Mouse (Mus musculus) brain, embryonic 18.5 days (tissue): Measurements from ENCODE around the gene Rnase4.

Experiments
- DNase-seq: peaks from one replicate; pipeline ENCODE4 v3.0.0-alpha.2; 2012; ENCODE audit warnings: low read depth, low spot score

Gene Rnase4

DNA sequence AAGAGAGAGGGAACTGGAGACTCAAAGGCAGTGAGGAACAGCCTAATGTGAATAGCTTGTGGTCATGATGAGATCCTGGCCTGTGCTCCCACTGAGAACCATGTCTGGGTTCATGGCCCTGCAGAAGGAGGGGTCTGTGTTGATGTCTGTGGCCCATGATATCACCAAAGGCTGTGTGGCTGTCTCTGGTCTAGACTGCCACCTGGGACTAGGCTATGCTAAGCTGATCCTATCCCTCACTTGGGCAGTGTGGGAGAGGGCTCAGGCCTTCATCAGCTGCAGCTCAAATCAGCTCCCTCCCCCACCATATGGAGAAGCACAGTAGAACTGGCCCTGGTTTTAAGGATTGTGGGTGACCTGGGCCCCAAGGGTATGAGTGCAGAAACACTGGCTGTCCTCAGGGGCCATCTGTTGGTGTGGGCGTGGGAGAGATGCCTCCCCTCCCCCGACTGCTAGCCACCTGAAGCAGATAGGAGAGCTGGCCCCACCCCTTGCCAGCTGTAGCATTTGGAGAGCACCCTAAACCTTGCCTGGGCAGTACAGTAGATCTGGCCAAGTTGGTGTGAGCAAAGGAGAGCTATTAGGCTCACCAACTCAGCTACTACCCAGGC lies 36.9 kb downstream of the Rnase4 start:
- DNase-seq: no peak

DNA sequence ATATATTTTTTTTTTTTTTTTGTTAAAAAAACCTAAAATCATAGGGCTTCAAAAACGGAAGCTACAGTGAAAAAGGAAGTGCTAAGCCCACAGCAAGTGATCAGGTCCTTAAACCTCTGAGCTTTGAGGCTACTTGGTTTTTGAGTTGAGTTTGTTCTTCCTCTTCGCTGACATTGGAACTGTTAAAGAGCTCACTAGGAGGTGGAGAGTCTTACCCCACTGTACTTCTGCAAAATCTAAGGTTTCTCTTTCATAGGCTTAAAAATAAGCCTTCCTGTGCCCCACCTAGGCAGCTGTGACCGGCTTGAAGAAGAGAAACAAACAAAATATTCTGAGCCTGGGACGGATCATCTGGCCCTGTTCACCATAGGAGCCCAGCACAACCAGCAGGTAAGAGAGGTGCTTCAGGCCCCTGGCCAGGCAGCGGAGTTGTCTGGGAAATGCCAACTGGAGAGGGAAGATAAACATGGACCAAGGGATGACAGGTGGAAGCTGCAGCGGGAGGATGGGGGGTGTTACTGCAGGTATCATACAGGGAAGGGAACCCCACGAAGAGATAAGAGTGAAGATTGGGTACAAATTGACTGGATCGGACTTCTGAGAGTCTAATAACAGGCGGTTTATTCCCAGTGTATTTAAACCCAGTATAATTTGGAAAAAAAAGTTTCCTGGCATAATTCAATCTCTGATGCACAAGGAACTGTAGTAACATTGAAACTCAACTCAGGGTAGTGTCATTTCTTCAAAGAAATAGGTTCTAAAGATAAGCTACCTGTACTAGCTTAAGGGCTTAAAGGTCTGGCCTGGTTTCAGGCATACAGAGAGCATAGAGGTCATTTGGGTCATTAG lies 38.1 kb downstream of the Rnase4 start:
- DNase-seq: no peak

DNA sequence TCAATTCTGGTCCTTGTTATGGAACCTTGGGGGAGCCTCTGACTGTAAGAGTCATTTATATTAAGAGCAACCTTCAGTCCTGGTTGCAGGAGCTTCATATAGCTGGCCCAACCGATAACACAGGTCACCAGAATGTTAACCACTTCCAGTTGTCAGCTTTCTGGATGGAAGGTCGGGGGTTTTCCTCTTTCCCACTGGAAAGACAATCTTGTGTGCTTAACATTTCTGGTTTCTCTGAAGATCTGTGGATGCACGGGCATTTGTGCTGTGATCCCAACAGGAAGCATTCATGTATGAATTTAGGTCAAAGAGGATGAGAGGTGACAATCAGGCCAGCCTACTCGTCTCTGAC lies 38.7 kb downstream of the Rnase4 start:
- no peak for DNase-seq

DNA sequence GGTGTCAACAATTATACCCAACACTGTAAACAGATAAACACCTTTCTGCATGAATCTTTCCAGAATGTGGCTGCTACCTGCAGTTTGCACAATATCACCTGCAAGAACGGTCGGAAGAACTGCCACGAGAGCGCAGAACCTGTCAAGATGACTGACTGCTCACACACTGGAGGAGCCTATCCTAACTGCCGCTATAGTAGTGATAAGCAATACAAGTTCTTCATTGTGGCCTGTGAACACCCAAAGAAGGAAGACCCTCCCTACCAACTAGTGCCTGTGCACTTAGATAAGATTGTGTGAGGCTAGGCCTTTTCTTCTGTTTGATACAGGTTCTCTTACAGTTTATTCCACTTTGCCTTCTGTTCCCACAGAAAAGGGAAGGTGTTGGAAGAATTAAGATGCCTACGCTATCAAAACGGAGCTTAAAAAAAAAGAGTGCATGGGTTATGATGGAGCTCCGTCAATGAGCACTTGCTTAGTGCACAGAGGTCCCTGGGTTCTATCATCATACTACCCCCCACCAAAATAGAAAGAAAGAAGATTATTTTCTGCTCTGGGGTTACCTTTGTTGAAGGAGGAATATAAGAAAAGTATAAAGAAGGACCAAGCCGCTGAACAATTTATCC lies 39.6 kb downstream of the Rnase4 start:
- no peak for DNase-seq

DNA sequence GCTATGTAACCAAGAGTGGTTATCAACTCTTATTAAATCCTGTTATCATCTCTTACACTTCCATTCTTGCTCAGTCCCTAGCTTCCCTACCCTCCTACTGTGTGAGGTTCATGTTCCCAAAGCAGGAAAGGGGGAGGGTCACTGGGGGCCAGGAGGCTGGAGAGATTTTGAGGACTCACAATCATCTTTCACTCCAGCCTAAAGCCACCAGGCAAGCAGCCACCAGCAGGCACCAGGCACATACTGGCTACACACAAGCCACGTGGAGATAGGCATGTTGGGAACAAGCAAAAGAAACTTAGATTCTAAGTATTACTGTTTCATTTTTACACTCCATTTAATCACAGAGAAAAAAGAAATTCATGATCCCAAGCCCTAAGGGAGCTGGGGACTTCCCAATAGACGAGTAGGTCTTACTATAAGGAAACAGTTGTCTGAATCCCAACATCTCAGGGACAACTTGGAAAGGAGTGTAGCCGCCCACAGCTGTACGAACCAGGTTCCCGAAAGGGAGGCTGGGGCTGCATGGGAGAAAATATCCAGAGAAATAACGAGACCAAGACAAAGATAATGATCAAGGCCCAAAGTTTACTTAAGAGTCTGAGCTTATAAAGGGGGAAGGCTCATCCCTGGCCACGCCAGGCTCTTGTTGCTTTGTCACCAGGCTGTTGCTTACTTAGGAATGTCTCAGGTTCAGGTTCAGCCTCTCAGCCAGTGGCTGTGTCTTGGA lies 40.4 kb downstream of the Rnase4 start:
- no peak for DNase-seq

DNA sequence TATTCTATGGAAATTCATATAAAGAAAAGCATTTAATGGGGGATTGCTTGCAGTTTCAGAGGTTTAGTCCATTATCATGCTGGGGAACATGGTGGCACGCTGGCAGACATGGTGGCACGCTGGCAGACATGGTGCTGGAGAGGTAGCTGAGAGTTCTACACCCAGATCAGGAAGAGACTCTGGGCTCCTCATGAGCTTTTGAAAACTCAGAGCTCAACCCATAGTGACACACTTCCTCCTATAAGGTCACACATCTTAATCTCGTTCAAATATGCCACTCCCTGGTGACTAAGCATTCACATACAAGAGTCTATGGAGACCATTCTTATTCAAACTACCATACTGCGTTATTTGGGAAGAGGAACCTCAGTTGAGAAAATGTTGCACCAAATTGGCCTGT lies 41.5 kb downstream of the Rnase4 start:
- no peak for DNase-seq

DNA sequence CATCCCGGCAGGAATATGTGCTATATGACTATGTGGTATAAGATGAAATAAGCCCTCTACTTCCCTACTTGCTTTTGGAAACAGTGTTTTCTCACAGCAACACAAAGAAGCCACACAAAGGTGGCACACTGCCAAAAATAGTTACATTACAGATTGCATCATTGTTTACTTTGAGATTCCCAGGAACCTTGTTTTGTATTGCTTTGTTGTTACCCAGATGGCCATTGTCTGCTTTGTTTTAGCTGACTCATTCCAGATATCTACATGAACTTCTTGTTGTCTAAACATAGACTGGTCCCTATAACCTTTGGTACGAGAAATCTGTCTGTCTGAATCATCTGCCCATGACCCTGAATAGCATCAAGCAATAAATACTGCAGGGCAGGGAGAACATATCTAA lies 49.5 kb downstream of the Rnase4 start:
- DNase-seq: no peak

DNA sequence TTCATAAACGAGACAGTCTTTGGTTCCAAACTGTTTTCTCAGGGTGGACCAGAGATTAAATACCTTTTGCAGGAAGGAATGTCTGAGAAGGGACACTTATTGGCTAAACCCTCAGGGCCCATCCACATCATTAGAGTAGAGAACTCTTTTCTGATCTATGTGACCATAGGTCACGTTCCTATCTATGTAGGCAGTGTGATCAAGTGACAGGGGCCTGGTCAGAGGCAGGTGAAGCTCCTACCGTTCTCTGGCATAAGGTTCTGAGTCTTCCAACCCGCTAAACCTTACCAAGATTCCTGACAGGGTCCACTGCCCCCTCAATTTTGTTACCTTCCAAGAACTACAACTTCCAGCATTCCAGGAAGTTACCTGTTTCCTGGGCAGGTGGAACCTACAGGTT lies 51.2 kb downstream of the Rnase4 start:
- no peak for DNase-seq

DNA sequence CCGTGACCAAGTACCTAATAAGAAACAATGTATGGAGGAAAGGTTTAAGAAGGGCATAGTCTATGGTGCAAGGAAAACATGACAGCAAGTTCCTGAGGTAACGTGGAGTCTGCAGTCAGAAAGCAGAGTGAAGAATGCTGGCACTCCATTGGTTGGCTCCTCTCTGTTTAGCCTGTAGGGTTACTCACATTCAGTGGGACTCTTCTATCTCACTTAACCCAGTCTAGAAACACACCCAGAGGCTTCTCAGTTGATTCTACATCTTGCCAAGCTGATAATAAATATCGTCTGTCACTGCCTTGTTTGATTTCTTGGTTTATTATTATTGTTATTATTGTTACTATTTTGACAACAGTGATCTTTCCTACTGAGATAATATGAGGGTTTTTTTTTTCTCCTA lies 51.7 kb downstream of the Rnase4 start:
- DNase-seq: no peak

DNA sequence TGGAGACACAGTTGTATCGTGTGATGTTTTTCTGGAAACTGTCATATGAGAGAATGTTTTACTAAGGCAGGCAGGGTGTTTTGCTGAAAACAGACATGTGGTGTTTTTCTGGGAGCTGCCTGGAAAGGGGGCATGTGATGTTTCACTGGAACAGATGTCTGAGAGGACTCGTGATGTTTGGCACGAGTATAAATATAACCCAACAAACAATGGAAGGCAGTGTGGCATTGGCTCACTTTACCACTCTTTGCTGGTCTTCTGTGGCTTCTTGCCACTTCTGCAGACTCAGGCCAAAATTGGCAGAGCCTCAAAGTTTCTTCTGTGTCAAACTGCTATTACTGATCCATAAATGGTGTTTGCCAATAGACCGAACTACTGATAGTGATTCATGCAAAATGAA lies 52.4 kb downstream of the Rnase4 start:
- no peak for DNase-seq

DNA sequence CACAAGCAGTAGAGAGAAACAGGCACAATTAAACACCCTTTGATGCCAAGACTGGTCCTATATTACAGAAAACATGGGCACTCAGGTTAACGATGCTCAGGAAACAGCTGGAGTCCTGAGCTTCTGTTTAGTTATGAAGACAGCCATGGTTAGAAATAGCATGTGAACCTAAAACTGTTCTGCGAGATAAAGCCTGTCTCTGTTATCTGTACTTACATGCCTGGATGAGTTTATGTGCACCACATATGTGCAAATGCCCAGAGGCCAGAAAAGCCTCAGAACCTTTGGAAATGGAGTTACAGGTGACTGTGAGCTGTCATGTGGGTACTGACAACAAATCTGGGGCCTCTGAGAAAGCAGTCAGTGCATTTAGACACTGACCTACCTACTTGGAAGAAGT lies 53.1 kb downstream of the Rnase4 start:
- no peak for DNase-seq

DNA sequence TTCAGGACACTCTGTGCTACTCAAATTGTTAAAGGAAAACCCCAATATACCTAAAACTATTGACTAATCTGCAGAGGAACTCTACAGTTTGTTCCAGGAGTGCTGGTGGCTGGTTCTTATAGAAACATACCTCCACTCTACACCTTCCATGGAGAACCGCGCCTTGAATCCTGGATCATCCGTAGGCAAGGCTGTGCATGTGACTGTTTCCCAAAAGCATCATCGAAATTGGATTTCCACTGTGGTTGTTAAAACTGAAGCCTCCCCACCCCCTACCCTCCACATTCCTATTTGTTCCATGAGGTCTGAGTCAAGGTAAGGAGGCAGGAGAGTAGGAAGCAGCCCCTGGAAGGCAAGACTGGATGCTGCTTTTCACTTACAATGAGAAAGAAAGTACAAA lies 53.6 kb downstream of the Rnase4 start:
- no peak for DNase-seq

DNA sequence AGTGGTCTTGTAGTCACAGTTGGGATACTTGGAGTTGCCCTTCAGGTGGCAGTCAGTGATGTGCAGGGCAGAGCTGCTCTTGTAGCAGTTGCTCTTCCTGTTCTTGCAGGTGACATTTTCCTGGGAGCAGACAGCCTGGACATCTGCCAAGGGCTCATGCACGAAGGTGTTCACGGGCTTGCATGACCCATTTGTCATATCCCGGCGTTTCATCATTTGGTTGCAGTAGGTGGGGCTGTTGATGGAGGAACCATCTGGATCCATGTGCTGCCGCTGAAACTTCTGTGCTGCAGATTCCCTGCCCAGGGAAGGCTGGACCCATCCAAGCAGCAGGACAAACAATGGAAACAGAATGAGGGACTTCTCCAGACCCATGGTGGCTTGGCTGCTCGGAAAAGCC lies 54.6 kb downstream of the Rnase4 start:
- no peak for DNase-seq

DNA sequence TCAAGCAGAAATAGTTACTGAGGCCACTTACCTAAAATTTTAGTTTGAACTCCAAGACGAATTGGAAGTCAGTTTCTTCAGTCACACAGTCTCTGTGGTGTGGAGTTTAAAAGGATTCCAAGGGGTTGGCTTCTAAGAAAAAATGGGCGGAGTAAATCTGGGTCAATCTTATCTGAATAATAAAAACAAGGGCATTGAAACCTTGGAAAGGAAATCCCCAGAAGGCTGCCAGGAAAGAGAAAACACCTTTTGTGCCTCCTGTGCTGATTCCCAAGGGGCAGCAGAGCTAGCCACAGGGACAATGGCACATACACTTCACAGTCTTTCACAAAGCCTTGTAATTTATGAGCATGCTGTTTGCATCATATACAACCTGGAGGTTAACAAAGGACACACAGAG lies 55.8 kb downstream of the Rnase4 start, which contains the start of gene Rnase1:
Gene Rnase1, minus strand, starts transcription at position 101 of the 400 bp plus-strand sequence.
- no peak for DNase-seq

DNA sequence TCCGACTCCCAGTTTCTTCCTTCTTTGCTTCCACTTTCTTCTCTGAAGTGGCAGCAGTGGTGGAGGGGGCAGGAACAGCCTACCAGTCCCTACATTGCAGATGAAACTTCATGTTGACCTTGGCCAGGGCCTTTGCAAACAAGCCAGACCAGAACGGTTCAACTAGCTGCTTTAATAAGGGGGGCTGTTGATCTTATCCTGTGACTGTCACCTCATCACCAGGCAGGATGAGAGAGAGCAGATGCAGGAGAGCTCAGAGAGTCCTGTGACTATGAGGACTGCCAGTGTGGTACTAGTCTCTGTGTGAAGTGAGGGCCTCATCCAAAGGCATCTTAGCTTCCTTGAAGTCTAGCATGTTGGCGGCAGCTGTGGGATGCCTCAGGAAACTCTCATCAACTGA lies 57.1 kb downstream of the Rnase4 start:
- DNase-seq: no peak

DNA sequence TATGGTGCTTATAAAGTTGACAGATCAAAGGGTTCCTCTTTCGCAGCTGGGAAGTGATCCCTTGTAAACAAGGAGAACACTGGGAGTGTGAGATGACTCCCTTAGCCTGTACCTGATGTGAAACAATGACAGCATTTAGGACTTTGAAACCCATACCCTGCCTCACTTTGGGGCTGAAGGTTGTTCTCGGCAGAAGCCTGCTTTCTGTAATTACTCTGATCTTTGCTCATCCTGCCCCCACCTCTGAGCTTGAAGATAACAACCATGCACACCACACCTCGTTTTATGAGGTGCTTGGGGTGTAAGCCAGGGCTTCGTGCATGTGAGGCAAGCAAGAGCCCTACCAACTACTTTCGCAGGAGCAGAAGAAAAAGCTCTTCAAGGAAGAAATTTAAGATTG lies 58.3 kb downstream of the Rnase4 start:
- no peak for DNase-seq

DNA sequence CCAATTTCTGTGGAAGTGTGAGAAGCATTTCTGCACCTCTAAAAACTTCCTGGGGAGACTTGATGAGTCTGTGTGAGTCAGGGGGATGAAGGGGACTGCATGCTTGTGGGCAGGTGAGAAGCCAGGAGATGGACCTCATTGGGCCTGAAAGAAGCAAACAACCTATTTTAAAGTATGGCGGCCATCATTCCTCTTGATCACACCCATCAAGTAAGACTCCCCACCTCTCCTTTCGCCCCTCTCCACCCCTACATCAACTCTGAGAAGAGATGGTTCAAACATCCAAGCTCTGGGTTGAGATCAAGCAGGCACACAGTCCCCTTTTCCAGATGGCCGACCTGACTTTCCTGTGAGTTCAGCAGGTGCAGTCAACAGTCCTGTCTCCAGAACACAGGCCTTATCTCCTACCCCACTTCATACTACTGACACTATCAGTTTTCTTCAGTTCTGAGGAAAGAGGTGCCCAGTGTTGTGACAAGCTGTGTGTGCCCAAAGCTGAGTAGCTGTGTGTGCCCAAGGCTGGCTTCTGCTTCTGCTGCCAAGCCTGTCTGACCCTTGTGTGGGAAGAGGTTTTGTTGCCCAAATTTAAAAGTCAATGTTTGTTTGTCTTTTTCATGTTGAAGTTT lies 59.4 kb downstream of the Rnase4 start:
- no peak for DNase-seq

DNA sequence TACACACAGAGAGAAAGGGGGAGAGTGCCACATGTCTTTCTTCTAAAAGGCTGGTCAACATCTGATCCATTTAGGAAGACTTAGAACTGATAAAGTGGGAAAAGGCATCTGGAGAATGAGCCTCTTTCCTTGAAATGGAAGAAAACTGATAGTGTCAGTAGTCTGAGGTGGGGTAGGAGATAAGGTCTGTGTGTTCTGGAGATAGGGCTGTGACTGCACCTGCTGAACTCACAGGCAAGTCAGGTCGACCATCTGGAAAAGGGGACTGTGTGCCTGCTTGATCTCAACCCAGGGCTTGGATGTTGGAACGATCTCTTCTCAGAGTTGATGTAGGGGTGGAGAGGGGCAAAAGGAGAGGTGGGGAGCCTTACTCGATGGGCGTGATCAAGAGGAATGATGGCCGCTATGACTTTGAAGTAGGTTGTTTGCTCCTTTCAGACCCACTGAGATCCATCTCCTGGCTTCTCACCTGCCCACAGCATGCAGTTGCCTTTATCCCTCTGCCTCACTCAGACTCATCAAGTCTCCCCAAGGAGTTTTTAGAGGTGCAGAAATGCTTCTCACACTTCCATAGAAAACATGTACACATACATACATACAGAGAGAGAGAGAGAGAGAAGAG lies 61.5 kb downstream of the Rnase4 start:
- DNase-seq: no peak
